Mouse (Mus musculus): ENCODE data around the gene Sirt6.

- TF ChIP-seq CTCF (conservative IDR thresholded peaks at IDR 0.05; ENCODE audit: insufficient read depth, insufficient read length, low read depth, low read length) (0 out of 2 replicates have a peak, but pooled peaks have one; percentile 10), POLR2A (IDR thresholded peaks at IDR 0.05; ENCODE audit: low read depth, low read length) (no peak)
Observed at GRCm38 (mm10) chr10:81608308-81608707, 19.3 kb downstream of the Sirt6 start.

Measured in kidney, adult 2 months (tissue).